Mouse (Mus musculus): Measurements from ENCODE around the gene Zfp781. TPM values are rescaled to one million over a fixed set of nuclear protein-coding genes. Genes with fewer than 3 reads are reported as not detected.
"Not testable (repeated sequence)": the region's sequence is repeated elsewhere in the genome, so short reads cannot be mapped to it uniquely, and the experiment has no call there.

Zfp781 gene
- 0.91 and 1.7 TPM in 2 replicates for polyA plus RNA-seq (2015; fragmentation: Nextera tagmentation; extraction: Ambion mirVana)

DNA sequence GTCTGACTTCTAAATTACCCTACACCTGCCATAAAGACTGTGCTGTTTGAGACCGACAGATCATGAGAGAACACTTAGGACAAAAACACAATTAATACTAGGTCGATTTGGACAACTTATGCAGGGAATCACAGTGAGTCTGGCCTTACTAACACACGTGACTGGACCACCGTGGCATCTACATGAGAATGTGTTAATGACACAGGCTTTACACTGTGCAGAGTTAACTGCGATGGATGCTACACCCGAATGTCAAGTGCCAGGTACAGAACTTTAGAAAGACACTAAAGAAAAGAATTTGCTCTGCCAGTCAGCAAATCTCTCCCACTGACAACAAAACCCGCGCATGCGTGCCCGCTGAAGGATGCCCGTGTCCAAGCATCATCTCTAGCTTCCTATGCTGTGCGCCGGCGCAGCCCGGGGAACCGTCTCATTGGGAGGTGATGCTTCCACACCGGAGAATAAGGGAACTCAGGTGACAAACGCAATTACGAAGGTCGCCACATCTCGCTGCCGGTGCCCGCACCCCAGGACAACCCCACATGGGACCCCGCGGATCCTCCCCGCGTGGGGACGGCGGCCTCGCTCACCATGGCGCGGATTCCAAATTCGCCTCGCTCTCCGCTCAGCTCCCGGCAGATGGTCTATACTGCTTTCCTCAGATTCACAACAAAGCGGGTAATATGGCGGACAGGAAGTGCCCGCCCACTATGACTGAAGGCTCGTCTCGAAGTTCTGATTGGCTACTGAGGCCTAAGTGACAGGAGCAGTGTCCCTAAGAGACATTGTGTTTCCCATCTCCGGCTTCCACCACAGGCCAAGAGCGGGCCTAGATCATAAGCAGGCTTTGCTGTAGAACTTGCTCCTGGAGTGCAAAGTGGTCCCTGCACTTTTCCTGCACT lies at the start of gene Zfp781:
Zfp781 (minus strand) TSS at position 639 of the 902 bp plus-strand sequence.
- ATAC-seq (replicated peaks; ENCODE audit: extremely low read depth, insufficient read depth, low FRiP score): peak; percentile 98
- H3K27ac ChIP-seq (ENCODE audit: low read length); H3K27me3 ChIP-seq (ENCODE audit: control insufficient read depth, insufficient read depth, low read length); H3K9me3 ChIP-seq (replicated peaks; ENCODE audit: control insufficient read depth, low read length); H3K36me3 ChIP-seq (ENCODE audit: control insufficient read depth, insufficient read depth); H3K9ac ChIP-seq (ENCODE audit: low read length); H3K4me3 ChIP-seq (ENCODE audit: low read length); H3K4me1 ChIP-seq (ENCODE audit: control insufficient read depth, insufficient read depth, low read length); H3K4me2 ChIP-seq (ENCODE audit: low read depth, low read length): not testable (repeated sequence)
- no CpG with 5 or more reads among the region's 43 CpGs for WGBS

- not testable (repeated sequence) for H3K9ac ChIP-seq (ENCODE audit: low read length); H3K27ac ChIP-seq (ENCODE audit: low read length); H3K4me3 ChIP-seq (ENCODE audit: low read length); H3K4me2 ChIP-seq (ENCODE audit: low read depth, low read length); ATAC-seq (replicated peaks; ENCODE audit: extremely low read depth, insufficient read depth, low FRiP score); H3K9me3 ChIP-seq (replicated peaks; ENCODE audit: control insufficient read depth, low read length); H3K27me3 ChIP-seq (ENCODE audit: control insufficient read depth, insufficient read depth, low read length); H3K4me1 ChIP-seq (ENCODE audit: control insufficient read depth, insufficient read depth, low read length); H3K36me3 ChIP-seq (ENCODE audit: control insufficient read depth, insufficient read depth)
- WGBS: no CpG with 5 or more reads among the region's 44 CpGs
Observed at GRCm38 (mm10) chr10:81978365-81979003, 48.2 kb upstream of the Zfp781 start.

- H3K9me3 ChIP-seq (replicated peaks; ENCODE audit: control insufficient read depth, low read length); H3K4me1 ChIP-seq (ENCODE audit: control insufficient read depth, insufficient read depth, low read length); H3K4me2 ChIP-seq (ENCODE audit: low read depth, low read length); H3K9ac ChIP-seq (ENCODE audit: low read length); H3K27me3 ChIP-seq (ENCODE audit: control insufficient read depth, insufficient read depth, low read length); H3K27ac ChIP-seq (ENCODE audit: low read length); H3K36me3 ChIP-seq (ENCODE audit: control insufficient read depth, insufficient read depth); ATAC-seq (replicated peaks; ENCODE audit: extremely low read depth, insufficient read depth, low FRiP score); H3K4me3 ChIP-seq (ENCODE audit: low read length): not testable (repeated sequence)
- no CpG with 5 or more reads among the region's 3 CpGs for WGBS
Observed at GRCm38 (mm10) chr10:81930744-81931118, 451 bp upstream of the Zfp781 start.

DNA sequence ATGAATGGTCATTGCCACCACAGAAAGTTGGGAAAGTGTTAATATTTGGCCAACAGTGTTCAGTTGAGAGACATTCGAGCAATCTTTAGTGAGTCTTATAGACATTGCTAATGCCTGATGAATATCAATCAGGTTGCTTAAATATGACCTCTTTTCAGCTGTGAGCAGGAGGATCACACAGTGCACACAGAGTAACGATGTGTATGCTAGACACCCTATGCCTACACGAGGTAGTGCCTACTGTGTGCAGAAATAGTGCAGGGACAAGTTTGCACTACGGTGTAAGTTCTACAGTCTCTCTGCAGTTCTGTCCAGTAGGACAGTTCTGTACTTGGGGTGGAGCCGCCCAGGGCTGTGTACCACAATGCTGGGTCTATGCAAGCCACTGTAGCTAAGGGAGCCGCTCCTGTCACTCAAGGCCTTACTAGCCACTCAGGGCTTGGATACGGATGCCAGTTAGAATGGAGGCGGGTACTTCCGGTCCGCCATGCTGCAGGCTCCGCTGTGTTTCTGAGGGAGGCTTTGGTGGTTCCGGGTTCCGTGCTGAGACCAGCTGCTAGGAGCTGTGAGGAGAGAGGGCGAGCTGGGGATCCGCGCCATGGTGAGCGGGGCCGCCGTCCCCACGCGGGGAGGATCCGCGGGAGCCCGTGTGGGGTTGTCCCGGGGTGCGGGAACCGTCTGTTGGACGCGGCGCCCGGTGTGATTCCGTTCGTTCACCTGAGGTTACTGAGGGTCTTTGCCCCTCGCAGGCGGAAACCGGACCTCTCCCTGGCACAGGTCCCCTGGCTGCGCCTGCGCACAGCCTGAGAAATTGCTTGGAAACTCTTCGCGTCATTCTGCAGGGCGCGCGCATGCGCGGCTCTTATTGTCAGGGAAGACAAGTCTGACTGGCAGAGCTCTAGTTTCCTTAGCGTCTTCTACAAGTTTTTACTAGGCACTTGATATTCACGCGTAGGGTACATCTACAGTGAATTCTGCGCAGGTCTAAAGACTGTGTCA lies 66.6 kb downstream of the Zfp781 start, which contains the start of gene Gm32687:
Gm32687 (plus strand) TSS at position 526 of the 999 bp plus-strand sequence.
- not testable (repeated sequence) for H3K4me1 ChIP-seq (ENCODE audit: control insufficient read depth, insufficient read depth, low read length); H3K27me3 ChIP-seq (ENCODE audit: control insufficient read depth, insufficient read depth, low read length); H3K4me3 ChIP-seq (ENCODE audit: low read length); H3K27ac ChIP-seq (ENCODE audit: low read length); H3K36me3 ChIP-seq (ENCODE audit: control insufficient read depth, insufficient read depth); H3K9me3 ChIP-seq (replicated peaks; ENCODE audit: control insufficient read depth, low read length); H3K9ac ChIP-seq (ENCODE audit: low read length); H3K4me2 ChIP-seq (ENCODE audit: low read depth, low read length)
- 32% methylated on average over 4 of the region's 49 CpGs for WGBS
- ATAC-seq (replicated peaks; ENCODE audit: extremely low read depth, insufficient read depth, low FRiP score): peak; percentile 99

Other genes starting within 250 kb of the Zfp781 start
- 10.2 and 11.6 TPM in 2 replicates for gene Zfp433, start 225.7 kb downstream of the Zfp781 start, polyA plus RNA-seq (2015; fragmentation: Nextera tagmentation; extraction: Ambion mirVana)
- gene Gm3055, start 159.3 kb downstream of the Zfp781 start, polyA plus RNA-seq (2015; fragmentation: Nextera tagmentation; extraction: Ambion mirVana): 5.1 and 5.6 TPM in 2 replicates
- gene Gm4767, start 118.3 kb downstream of the Zfp781 start, polyA plus RNA-seq (2015; fragmentation: Nextera tagmentation; extraction: Ambion mirVana): 1.7 and 2.5 TPM in 2 replicates
- gene Gm32687, start 66.5 kb downstream of the Zfp781 start, polyA plus RNA-seq (2015; fragmentation: Nextera tagmentation; extraction: Ambion mirVana): 5.8 and 6.7 TPM in 2 replicates
- gene Zfp873, start 117.6 kb upstream of the Zfp781 start, polyA plus RNA-seq (2015; fragmentation: Nextera tagmentation; extraction: Ambion mirVana): 11.5 and 11.9 TPM in 2 replicates
- gene BC024063, start 152.9 kb upstream of the Zfp781 start, polyA plus RNA-seq (2015; fragmentation: Nextera tagmentation; extraction: Ambion mirVana): 2.9 and 3.0 TPM in 2 replicates
- 4.1 and 4.6 TPM in 2 replicates for gene AU041133, start 197.5 kb upstream of the Zfp781 start, polyA plus RNA-seq (2015; fragmentation: Nextera tagmentation; extraction: Ambion mirVana)

Data from heart, embryonic 16.5 days (tissue).